Mouse (Mus musculus) ES-E14 (cell line): ENCODE measurements around the gene Wnt10b. TPM values are rescaled to one million over a fixed set of nuclear protein-coding genes. Genes with fewer than 3 reads are reported as not detected.

Experiments used
- DNase-seq: peaks from one replicate; pipeline ENCODE4 v3.0.0-alpha.2; 2013; ENCODE audit warnings: low read depth, low spot score
- H3K27ac ChIP-seq: 2 replicates; pipeline ENCODE4 v1.5.1; 2012; ENCODE audit warnings: low read depth, mild to moderate bottlenecking, low read length, moderate library complexity, mixed read lengths; ENCODE audit not compliant: poor library complexity, insufficient read depth, severe bottlenecking
- H3K36me3 ChIP-seq: 2 replicates; pipeline ENCODE4 v1.6.1; 2012; ENCODE audit warnings: mild to moderate bottlenecking, low read length, moderate library complexity, mixed read lengths; ENCODE audit not compliant: control insufficient read depth, poor library complexity, insufficient read depth, severe bottlenecking
- H3K4me1 ChIP-seq, 2 experiments: fragments of 150-350 bp in 1 of 2; sonication (generic) in 1 of 2; 2 replicates each; pipeline ENCODE4 v1.6.1; 2012; ENCODE audit warnings: low read length in 2 of 2, mild to moderate bottlenecking in 1 of 2, mixed read lengths in 1 of 2; ENCODE audit not compliant: control insufficient read depth in 2 of 2, insufficient read depth in 2 of 2, poor library complexity in 1 of 2
- H3K4me3 ChIP-seq, 2 experiments: fragments of 150-350 bp in 1 of 2; sonication (generic) in 1 of 2; 2 replicates each; pipeline ENCODE4 v1.5.1; 2012; ENCODE audit warnings: low read length in 2 of 2, low read depth in 1 of 2, mild to moderate bottlenecking in 1 of 2, mixed read lengths in 1 of 2; ENCODE audit not compliant: insufficient read depth in 1 of 2, poor library complexity in 1 of 2, severe bottlenecking in 1 of 2
- H3K9ac ChIP-seq: 2 replicates; pipeline ENCODE4 v1.6.1; 2012; ENCODE audit warnings: low read depth, mild to moderate bottlenecking, low read length, mixed read lengths; ENCODE audit not compliant: poor library complexity, insufficient read depth, severe bottlenecking
- H3K9me3 ChIP-seq: fragments of 150-350 bp; sonication (generic); 2 replicates; pipeline ENCODE4 v1.6.1; 2012; ENCODE audit warnings: low read depth, mild to moderate bottlenecking, low read length; ENCODE audit not compliant: control insufficient read depth, insufficient read depth
- CHD2 ChIP-seq: IDR thresholded peaks from 2 replicates; pipeline ENCODE4 v1.6.1; 2014; ENCODE audit warnings: mild to moderate bottlenecking, low read depth, low read length, inconsistent platforms
- HCFC1 ChIP-seq: IDR thresholded peaks from 2 replicates; pipeline ENCODE4 v1.6.1; 2012; ENCODE audit warnings: low read length, inconsistent platforms, borderline replicate concordance; ENCODE audit not compliant: insufficient read depth
- MAFK ChIP-seq: IDR thresholded peaks from 2 replicates; pipeline ENCODE4 v1.6.1; 2014; ENCODE audit warnings: mild to moderate bottlenecking, low read depth, low read length, inconsistent platforms; ENCODE audit not compliant: insufficient read depth
- ZC3H11A ChIP-seq: IDR thresholded peaks from 2 replicates; pipeline ENCODE4 v1.6.1; 2012; ENCODE audit warnings: low read depth, mild to moderate bottlenecking, inconsistent platforms, low read length, borderline replicate concordance
- ZNF384 ChIP-seq: IDR thresholded peaks from 2 replicates; pipeline ENCODE4 v1.6.1; 2012; ENCODE audit warnings: low read depth, low read length, inconsistent platforms
- in situ Hi-C, 2 experiments: fragments of 600-800 bp; cut with MboI; formaldehyde crosslinking; loops; one replicate each; pipeline ENCODE4 v1.15.1; 2025; ENCODE audit warnings: low sequenced_read_pairs in 2 of 2, inconsistent platforms in 1 of 2; ENCODE audit not compliant: unreplicated experiment in 2 of 2
- total RNA-seq: library from RNA; depleted of rRNA; stranded (reverse); fragments of 300-350 nt; gene quantifications from 2 replicates; pipeline ENCODE4 v1.2.3, GENCODE M21; 2012

Gene Wnt10b
- total RNA-seq, 1 experiment, result 1.3 TPM

DNA sequence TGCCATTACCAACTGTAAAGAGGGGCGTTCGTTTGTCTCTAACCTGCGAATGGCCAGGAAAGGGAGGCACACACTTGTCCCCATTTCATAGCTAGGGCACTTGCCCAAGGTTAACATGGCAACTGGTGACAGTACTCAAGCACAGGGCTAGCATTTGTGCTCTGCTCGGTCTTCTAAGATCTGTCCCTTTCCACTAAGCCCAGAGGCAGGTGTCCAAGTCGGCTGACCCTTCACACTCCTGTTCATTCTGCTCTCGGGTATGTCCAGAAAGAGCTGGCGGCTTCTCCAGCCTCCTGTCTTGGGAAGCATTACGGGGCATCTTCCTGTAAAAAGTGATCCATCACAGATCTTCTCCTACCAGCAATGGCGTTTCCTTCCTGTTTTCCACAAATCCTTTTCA is 49.6 kb downstream of the Wnt10b start:
- no peak for DNase-seq
- H3K4me1 ChIP-seq, result peaks cover 2 to 22% of the 10 kb centered on the region in 2 experiments; a peak in 3 of 4 replicates
- H3K27ac ChIP-seq, result no peak overlapping the region
- H3K4me3 ChIP-seq, result peak overlapping the region in 1 of 2 experiments; percentile 82; a peak in 2 of 4 replicates
- in situ Hi-C loops, result no loop called here
- H3K9me3 ChIP-seq, result no peaks in the 10 kb centered on the region
- H3K9ac ChIP-seq, result 0 out of 2 replicates have a peak overlapping the region, but pooled peaks have one; percentile 11
- H3K36me3 ChIP-seq, result no peaks in the 10 kb centered on the region
- TF ChIP-seq CHD2, result no peak
- no peak for TF ChIP-seq ZC3H11A
- TF ChIP-seq ZNF384, result no peak
- TF ChIP-seq MAFK, result no peak
- TF ChIP-seq HCFC1, result no peak

DNA sequence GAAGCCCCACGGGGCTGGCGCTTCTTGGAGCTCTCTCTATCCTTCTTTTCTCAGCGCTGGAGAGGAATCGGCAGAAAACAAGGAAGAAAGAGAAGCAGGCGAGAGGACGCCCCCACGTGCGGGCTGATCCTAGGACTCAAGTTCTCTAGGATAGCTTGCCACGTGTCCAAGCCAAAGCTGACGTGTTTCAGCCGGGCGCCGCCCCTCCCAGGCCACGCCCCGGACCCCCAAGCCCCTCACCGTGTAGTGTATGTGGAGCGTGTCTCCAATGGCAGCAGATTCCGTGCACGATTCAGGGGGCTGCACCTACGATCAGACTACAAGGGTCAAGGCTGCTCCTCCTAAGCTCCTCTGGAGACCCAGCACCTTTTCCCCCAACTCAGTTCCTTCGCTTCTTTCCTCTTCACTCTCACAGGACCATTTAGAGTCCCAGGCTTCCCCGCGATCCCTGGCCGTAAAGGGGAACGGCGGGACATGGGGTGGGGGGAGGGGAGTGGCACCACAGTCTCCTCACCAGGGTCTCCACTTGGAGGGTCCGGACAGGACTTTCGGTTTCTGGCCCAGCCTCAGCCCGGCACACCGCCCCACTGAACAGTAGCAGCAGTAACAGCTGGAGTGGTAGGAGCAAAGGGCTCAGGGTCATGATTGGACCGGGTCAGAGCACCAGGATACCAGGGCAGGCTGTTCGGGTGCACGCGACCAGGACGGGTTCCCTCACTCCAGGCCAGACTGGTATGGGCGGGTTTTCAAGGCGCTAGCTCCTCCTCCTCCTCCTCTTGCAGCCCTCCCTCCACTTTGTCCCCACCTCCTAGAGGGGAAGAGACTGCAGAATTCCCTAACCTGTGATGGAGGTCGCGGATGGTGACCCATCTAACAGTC is 50.3 kb downstream of the Wnt10b start, which contains the start of gene Fkbp11:
Fkbp11 (minus strand) TSS at position 756 of the 879 bp plus-strand sequence.
- Histone ChIP-seq H3K9me3 (no peaks in the 10 kb centered on the region), H3K4me1 (peaks cover 2 to 27% of the 10 kb centered on the region in 2 experiments; a peak in 3 of 4 replicates), H3K36me3 (no peaks in the 10 kb centered on the region), H3K9ac (peak within 1 kb of the TSS; percentile 84), H3K27ac (peak within 1 kb of the TSS; percentile 79), H3K4me3 (peak within 1 kb of the TSS; percentile 82)
- in situ Hi-C loops, result no loop called here
- TF ChIP-seq ZNF384, result no peak
- TF ChIP-seq MAFK, result no peak
- no peak; the same call in 1 of the 2 replicates for TF ChIP-seq HCFC1
- TF ChIP-seq ZC3H11A, result no peak
- TF ChIP-seq CHD2, result no peak
- peak; percentile 84 for DNase-seq

DNA sequence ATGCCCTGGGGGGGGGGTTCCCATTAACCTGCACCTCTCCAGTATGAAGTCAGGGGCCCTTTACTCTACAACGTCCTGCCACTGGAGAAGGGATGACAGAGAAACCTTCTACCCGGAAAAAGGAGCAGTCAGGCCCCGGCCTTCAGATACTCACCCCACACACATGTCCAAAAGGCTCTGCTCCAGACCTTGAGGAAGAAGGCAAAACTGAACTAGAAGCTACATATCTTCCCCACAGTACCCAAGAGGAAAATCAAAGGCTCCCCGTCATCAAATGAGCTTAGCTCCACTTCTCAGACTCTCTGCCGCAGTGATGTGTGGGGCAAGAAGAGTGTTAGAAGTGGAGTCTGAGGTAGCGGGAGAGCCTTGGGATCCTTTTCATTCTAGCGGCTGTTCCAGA is 51.2 kb downstream of the Wnt10b start:
- TF ChIP-seq ZNF384 (no peak), MAFK (no peak), ZC3H11A (no peak), HCFC1 (no peak), CHD2 (no peak)
- H3K9ac ChIP-seq, result peak overlapping the region; percentile 84
- peak overlapping the region; percentile 12; the same call in 1 of the 2 replicates for H3K27ac ChIP-seq
- no peaks in the 10 kb centered on the region for H3K9me3 ChIP-seq
- no peak for DNase-seq
- H3K4me1 ChIP-seq, result peaks cover 2 to 24% of the 10 kb centered on the region in 2 experiments; a peak in 3 of 4 replicates
- no peaks in the 10 kb centered on the region for H3K36me3 ChIP-seq
- in situ Hi-C loops, result no loop called here
- peak overlapping the region; percentile 82 for H3K4me3 ChIP-seq

DNA sequence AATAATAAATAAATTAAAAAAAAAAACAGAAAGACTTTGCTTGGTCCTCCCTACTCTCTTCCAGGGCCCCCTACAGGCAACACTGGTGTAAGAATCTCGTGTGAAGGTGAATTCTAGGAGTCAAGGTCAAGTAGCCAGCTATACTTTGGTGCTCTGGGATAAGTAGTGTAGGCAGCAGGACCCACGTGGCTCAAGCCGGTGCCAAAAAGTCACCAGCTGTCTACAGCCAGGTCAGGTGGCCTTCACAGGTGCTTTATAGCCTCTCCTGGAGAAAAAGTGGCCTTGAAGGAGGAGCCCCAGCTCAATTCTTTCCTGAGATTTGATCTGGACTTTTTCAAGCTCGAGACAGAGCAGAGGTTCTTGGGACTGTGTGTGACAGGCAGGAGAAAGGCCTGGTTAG is 51.9 kb downstream of the Wnt10b start:
- no peaks in the 10 kb centered on the region for H3K9me3 ChIP-seq
- TF ChIP-seq HCFC1, result no peak
- TF ChIP-seq MAFK, result no peak
- no peak for TF ChIP-seq ZC3H11A
- TF ChIP-seq ZNF384, result no peak
- no peak for TF ChIP-seq CHD2
- DNase-seq, result no peak
- in situ Hi-C loops, result no loop called here
- H3K27ac ChIP-seq, result no peak overlapping the region
- H3K4me3 ChIP-seq, result peak overlapping the region in 1 of 2 experiments; percentile 82; a peak in 1 of 4 replicates
- no peaks in the 10 kb centered on the region for H3K36me3 ChIP-seq
- peaks cover 2 to 26% of the 10 kb centered on the region in 2 experiments; a peak in 3 of 4 replicates for H3K4me1 ChIP-seq
- H3K9ac ChIP-seq, result peak overlapping the region; percentile 84; the same call in 1 of the 2 replicates
